Mouse (Mus musculus) stomach, embryonic 16.5 days (tissue): ENCODE data around the gene Akt3. TPM values are rescaled to one million over a fixed set of nuclear protein-coding genes. Genes with fewer than 3 reads are reported as not detected.

ENCODE experiments used
- ATAC-seq: fragments of 200-750 bp; cut with Nextera tagmentation; 2 replicates; pipeline ENCODE4 v1.8.0; 2017; ENCODE audit warnings: moderate number of reproducible peaks, moderate TSS enrichment; ENCODE audit not compliant: insufficient read depth, low FRiP score
- H3K27ac ChIP-seq: fragments of 300-500 bp; sonication (generic); 2 replicates; pipeline ENCODE4 v1.5.1; 2014; ENCODE audit warnings: low read length
- H3K27me3 ChIP-seq: fragments of 300-500 bp; sonication (generic); 2 replicates; pipeline ENCODE4 v1.6.1; 2014; ENCODE audit warnings: low read length, control low read depth, mixed read lengths; ENCODE audit not compliant: control insufficient read depth, insufficient read depth
- H3K36me3 ChIP-seq: fragments of 300-500 bp; sonication (generic); 2 replicates; pipeline ENCODE4 v1.6.1; 2014; ENCODE audit warnings: low read length; ENCODE audit not compliant: control insufficient read depth, insufficient read depth
- H3K4me1 ChIP-seq: fragments of 300-500 bp; sonication (generic); 2 replicates; pipeline ENCODE4 v1.6.1; 2014; ENCODE audit warnings: low read length, control low read depth, mixed read lengths; ENCODE audit not compliant: control insufficient read depth, insufficient read depth
- H3K4me2 ChIP-seq: fragments of 300-500 bp; sonication (generic); 2 replicates; pipeline ENCODE4 v1.6.1; 2014; ENCODE audit warnings: low read depth, low read length, mixed read lengths
- H3K4me3 ChIP-seq: fragments of 300-500 bp; sonication (generic); replicated peaks from 2 replicates; pipeline ENCODE4 v1.5.1; 2014; ENCODE audit warnings: mild to moderate bottlenecking, low read length
- H3K9ac ChIP-seq: fragments of 300-500 bp; sonication (generic); 2 replicates; pipeline ENCODE4 v1.6.1; 2014; ENCODE audit warnings: low read length
- H3K9me3 ChIP-seq: fragments of 300-500 bp; sonication (generic); replicated peaks from 2 replicates; pipeline ENCODE4 v1.6.1; 2016; ENCODE audit warnings: low read length, control low read depth; ENCODE audit not compliant: control insufficient read depth
- WGBS: fragments of 180-500 bp; shearing (Covaris S2); extraction: QIAGEN DNeasy Blood & Tissue Kit; methylation state at CpG from one replicate; pipeline ENCODE4 v1.1.7; 2014; 5-methylcytosine and 5-hydroxymethylcytosine counted together
- polyA plus RNA-seq: library from polyadenylated mRNA; unstranded; fragments of >200 nt; fragmentation: Nextera tagmentation; extraction: Ambion mirVana; gene quantifications from 2 replicates; pipeline ENCODE4 v1.2.1, GENCODE M21; 2015

Akt3 gene
- polyA plus RNA-seq, 1 experiment from 2014 or later = 4.4 TPM

- ATAC-seq = no peak
- Histone ChIP-seq H3K4me2 (no peak overlapping the region), H3K36me3 (no peaks in the 10 kb centered on the region), H3K4me3 (no peak overlapping the region), H3K9ac (no peak overlapping the region), H3K4me1 (no peaks in the 10 kb centered on the region), H3K9me3 (no peaks in the 10 kb centered on the region), H3K27me3 (no peaks in the 10 kb centered on the region), H3K27ac (no peak overlapping the region)
Observed at GRCm38 (mm10) chr1:177195224-177195623, 62.8 kb downstream of the Akt3 start.

DNA sequence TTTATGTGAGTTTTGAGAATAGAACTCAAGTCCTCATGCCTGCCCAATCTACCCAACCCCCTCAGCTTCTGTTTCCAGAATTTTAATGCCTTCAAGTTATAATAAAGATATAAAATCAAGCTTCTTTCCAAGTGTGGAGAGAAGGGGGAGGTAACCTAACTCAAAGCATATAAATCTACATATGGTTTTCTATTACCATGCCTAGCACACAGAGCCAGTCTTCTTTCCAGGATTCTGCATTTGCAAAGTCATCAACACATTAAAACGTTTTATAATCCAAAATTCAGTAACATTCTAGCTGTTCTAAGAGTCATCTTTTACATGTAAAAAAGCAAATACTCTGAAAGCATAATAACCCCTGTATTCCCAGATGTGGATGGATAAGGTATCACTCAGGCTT is 63.7 kb downstream of the Akt3 start:
- no peaks in the 10 kb centered on the region for H3K9me3 ChIP-seq
- H3K4me3 ChIP-seq = no peak overlapping the region
- ATAC-seq = no peak
- H3K9ac ChIP-seq = no peak overlapping the region
- no peaks in the 10 kb centered on the region for H3K36me3 ChIP-seq
- H3K4me1 ChIP-seq = no peaks in the 10 kb centered on the region
- no peak overlapping the region for H3K4me2 ChIP-seq
- H3K27ac ChIP-seq = no peak overlapping the region
- 53% methylated on average over 1 of the region's 1 CpGs for WGBS
- no peaks in the 10 kb centered on the region for H3K27me3 ChIP-seq

DNA sequence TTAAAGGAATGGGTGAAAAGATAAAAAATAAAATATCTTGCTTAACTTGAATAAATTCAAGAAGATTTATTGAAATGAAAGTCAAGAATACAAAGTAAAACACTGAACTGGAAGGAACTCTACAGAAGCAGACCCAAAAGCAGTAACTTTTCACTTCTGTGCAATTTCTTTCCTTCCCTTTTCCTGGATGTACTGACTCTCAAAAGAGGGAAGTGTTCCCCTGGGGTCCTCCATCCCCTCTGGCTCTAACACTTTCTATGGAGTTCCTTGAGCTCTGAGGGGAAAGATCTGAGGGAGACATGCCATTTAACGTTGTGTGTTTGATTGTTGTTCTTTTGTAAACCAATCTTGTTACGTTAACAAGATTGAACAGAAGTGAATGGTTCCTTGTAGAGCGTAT is 66.4 kb downstream of the Akt3 start:
- H3K4me3 ChIP-seq = no peak overlapping the region
- no peak overlapping the region for H3K9ac ChIP-seq
- H3K4me2 ChIP-seq = no peak overlapping the region
- H3K27me3 ChIP-seq = no peaks in the 10 kb centered on the region
- ATAC-seq = no peak
- H3K9me3 ChIP-seq = no peaks in the 10 kb centered on the region
- H3K36me3 ChIP-seq = no peaks in the 10 kb centered on the region
- WGBS = 72% methylated on average over 3 of the region's 3 CpGs
- no peak overlapping the region for H3K27ac ChIP-seq
- no peaks in the 10 kb centered on the region for H3K4me1 ChIP-seq

- H3K9me3 ChIP-seq = no peaks in the 10 kb centered on the region
- H3K4me3 ChIP-seq = no peak overlapping the region
- ATAC-seq = no peak
- no peak overlapping the region for H3K4me2 ChIP-seq
- H3K27ac ChIP-seq = no peak overlapping the region
- no peaks in the 10 kb centered on the region for H3K36me3 ChIP-seq
- 92% methylated on average over 1 of the region's 1 CpGs for WGBS
- H3K9ac ChIP-seq = no peak overlapping the region
- H3K27me3 ChIP-seq = no peaks in the 10 kb centered on the region
- no peaks in the 10 kb centered on the region for H3K4me1 ChIP-seq
Observed at GRCm38 (mm10) chr1:177190358-177190757, 67.6 kb downstream of the Akt3 start.

GRCm38 (mm10) chr1:177188708-177189107 is 69.3 kb downstream of the Akt3 start:
- H3K36me3 ChIP-seq = no peaks in the 10 kb centered on the region
- no peaks in the 10 kb centered on the region for H3K27me3 ChIP-seq
- no peak overlapping the region for H3K9ac ChIP-seq
- H3K9me3 ChIP-seq = no peaks in the 10 kb centered on the region
- 24% methylated on average over 3 of the region's 3 CpGs for WGBS
- no peak overlapping the region for H3K27ac ChIP-seq
- no peaks in the 10 kb centered on the region for H3K4me1 ChIP-seq
- no peak overlapping the region for H3K4me3 ChIP-seq
- peak; percentile 85 for ATAC-seq
- no peak overlapping the region for H3K4me2 ChIP-seq

GRCm38 (mm10) chr1:177186751-177187150 is 71.3 kb downstream of the Akt3 start:
- H3K4me2 ChIP-seq = no peak overlapping the region
- H3K9me3 ChIP-seq = no peaks in the 10 kb centered on the region
- no peak overlapping the region for H3K9ac ChIP-seq
- ATAC-seq = no peak
- H3K36me3 ChIP-seq = no peaks in the 10 kb centered on the region
- no peak overlapping the region for H3K4me3 ChIP-seq
- H3K4me1 ChIP-seq = no peaks in the 10 kb centered on the region
- WGBS = 64% methylated on average over 2 of the region's 2 CpGs
- H3K27me3 ChIP-seq = no peaks in the 10 kb centered on the region
- H3K27ac ChIP-seq = no peak overlapping the region

DNA sequence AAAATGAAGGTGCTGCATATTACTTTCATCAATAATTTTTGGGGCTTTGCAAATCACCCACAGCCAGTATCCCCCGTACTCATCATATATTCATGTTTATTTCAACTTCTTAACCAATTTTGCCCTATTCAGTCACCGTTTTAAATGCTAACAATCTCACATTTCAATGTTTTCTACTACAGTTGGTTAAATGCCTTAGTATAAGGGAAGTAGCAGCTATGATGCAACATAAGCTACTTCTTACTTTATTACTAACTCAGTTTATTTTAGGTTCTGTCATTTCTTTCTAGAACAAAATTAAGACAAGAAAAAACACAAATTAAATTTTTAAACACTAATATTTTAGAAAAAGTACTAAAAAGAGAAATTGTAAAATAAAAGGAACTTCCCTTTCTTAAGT is 78.4 kb downstream of the Akt3 start:
- 87% methylated on average over 2 of the region's 2 CpGs for WGBS
- Histone ChIP-seq H3K27me3 (no peaks in the 10 kb centered on the region), H3K4me3 (no peak overlapping the region), H3K27ac (no peak overlapping the region), H3K9me3 (no peaks in the 10 kb centered on the region), H3K36me3 (no peaks in the 10 kb centered on the region), H3K9ac (no peak overlapping the region), H3K4me1 (no peaks in the 10 kb centered on the region), H3K4me2 (no peak overlapping the region)
- no peak for ATAC-seq

- no peak overlapping the region for H3K27ac ChIP-seq
- no peak overlapping the region for H3K4me3 ChIP-seq
- H3K9ac ChIP-seq = no peak overlapping the region
- no peak overlapping the region for H3K4me2 ChIP-seq
- ATAC-seq = no peak
- H3K27me3 ChIP-seq = no peaks in the 10 kb centered on the region
- no peaks in the 10 kb centered on the region for H3K4me1 ChIP-seq
- no peaks in the 10 kb centered on the region for H3K36me3 ChIP-seq
- H3K9me3 ChIP-seq = no peaks in the 10 kb centered on the region
Observed at GRCm38 (mm10) chr1:177175436-177175835, 82.6 kb downstream of the Akt3 start.

GRCm38 (mm10) chr1:177171300-177171699 is 86.7 kb downstream of the Akt3 start:
- Histone ChIP-seq H3K9ac (no peak overlapping the region), H3K27ac (no peak overlapping the region), H3K4me1 (no peaks in the 10 kb centered on the region), H3K27me3 (no peaks in the 10 kb centered on the region), H3K9me3 (no peaks in the 10 kb centered on the region), H3K4me2 (no peak overlapping the region), H3K4me3 (no peak overlapping the region), H3K36me3 (no peaks in the 10 kb centered on the region)
- ATAC-seq = no peak

DNA sequence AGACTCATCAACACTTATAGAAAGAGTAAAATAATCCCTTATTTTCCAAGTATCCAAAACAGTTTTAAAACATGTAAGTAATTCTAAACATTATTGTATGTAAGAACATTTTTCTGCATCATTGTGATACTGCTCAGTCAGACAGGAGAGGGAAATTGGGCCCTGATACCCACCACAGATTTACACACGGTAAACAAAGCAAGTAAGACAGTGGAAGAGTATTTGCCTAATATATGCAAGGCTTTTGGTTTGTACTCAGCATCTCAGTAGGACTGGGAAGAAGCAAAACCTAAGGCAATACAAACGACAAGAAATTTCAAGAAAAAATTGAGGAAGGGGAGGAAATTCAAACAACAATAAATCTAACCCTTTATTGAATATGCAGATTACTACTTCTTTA is 92.2 kb downstream of the Akt3 start:
- no peak for ATAC-seq
- no peak overlapping the region for H3K4me3 ChIP-seq
- H3K4me2 ChIP-seq = no peak overlapping the region
- H3K27ac ChIP-seq = no peak overlapping the region
- H3K9me3 ChIP-seq = no peaks in the 10 kb centered on the region
- H3K4me1 ChIP-seq = no peaks in the 10 kb centered on the region
- 51% methylated on average over 2 of the region's 2 CpGs for WGBS
- H3K27me3 ChIP-seq = no peaks in the 10 kb centered on the region
- no peak overlapping the region for H3K9ac ChIP-seq
- no peaks in the 10 kb centered on the region for H3K36me3 ChIP-seq
